Mouse (Mus musculus): ENCODE measurements around the gene Cog1.

DNA sequence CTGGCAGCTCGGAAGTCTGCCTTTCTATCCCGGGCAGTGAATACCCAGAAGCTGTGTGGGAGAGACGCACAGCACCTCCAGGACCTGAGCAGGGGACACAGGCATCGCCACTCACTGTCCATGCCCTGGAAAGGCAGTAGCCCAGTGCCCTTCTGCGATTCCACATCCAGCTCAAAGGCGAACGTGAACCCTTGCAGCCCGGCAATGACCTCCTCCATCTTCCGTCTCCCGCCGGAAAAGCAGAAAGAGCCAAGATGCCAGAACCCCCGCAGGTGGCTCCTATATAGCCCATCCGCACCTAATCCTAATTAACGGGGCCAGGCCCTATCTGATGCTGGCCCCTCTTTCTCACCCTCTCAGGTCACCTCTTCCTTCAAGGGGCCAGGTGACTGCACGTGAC is 60.3 kb downstream of the Cog1 start:
- TF ChIP-seq TAL1 (IDR thresholded peaks at IDR 0.05; ENCODE audit: low read length) (no peak), GATA1 (IDR thresholded peaks at IDR 0.05; ENCODE audit: low read length) (no peak)
